Mouse (Mus musculus) hematopoietic stem cell, adult 5-6 weeks (primary cell): ENCODE measurements at regions not wholly inside any gene's neighbourhood (a gene's known extent, or its start where the extent isn't known, plus 50 kb on each side); places are given as distances from the start of the nearest gene placed in this dataset.

ENCODE experiments used
- ATAC-seq, 2 experiments: fragments of 125-278 bp in 1 of 2; replicated peaks in 1 of 2; 2 replicates each; pipeline ENCODE4 v1.8.0; 2016 to 2017; ENCODE audit warnings: inconsistent platforms in 2 of 2, mild to moderate bottlenecking in 2 of 2, moderate number of reproducible peaks in 2 of 2, low read depth in 1 of 2, moderate TSS enrichment in 1 of 2; ENCODE audit not compliant: low FRiP score in 2 of 2, poor library complexity in 2 of 2, severe bottlenecking in 2 of 2, insufficient read depth in 1 of 2, low TSS enrichment in 1 of 2

DNA sequence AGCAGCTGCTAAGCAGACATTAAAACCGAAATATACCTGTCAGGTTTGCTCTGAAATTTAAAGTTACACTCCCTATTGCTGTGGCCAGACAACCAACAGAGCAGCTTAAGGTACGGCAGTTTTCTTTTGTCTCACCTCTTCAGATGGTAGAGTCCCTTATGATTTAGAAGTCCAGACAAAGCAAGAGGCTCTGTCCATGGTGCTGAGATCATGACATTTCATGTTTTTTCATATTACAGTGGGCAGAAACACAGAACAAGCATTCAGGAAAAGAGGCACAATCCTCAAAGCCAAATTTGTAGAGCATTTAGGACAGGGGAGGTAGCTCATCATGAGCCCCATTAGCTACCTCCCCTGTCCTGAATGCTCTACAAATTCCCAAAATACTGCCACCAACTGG, 620.0 kb downstream of the Dnah5 start:
- no peak for ATAC-seq

GRCm38 (mm10) chr15:28834831-28835230, 631.3 kb downstream of the Dnah5 start:
- ATAC-seq: no peak

DNA sequence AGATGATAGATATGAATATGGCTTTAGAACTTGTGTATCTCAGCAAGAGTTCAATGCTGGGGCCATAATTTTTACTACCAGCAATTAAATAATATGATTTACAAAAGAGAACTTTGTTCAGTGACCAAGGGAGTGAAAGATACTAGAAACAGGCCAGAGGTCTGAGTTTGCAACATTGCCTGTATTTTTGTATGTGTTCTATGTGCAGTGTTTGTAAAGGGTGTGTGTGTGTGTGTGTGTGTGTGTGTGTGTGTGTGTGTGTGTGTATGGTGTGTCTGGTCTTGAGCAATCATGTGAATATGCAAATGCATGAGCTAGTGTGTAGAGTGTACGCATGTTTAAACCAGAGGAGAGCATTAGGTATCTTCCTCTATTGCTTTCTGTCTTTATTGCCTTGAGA, 636.8 kb downstream of the Dnah5 start:
- ATAC-seq: no peak

DNA sequence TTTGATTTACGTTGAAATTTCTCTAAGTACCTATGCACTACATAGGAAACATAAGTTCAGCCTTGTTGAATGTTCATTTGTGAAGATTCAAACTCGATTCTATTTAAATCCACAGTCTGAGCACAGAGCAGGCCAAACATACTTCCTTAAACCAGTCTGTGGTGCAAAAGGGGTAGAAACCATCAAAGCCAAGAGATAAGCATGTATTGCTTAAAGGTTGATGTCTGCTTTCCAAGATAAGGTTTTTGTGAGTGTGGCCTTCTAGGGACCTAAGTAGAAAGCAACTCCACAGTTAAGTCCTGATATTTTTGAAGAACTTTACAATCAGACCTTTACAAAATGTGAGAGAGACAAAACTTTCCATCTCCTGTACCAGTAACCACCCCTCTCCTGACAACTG, 652.9 kb downstream of the Dnah5 start:
- peak; percentile 87 to 96 for ATAC-seq

- peak; percentile 24 to 29; a peak in 1 of 4 replicates for ATAC-seq
Observed at GRCm38 (mm10) chr15:28858176-28858575, 654.6 kb downstream of the Dnah5 start.

- ATAC-seq: no peak
Observed at GRCm38 (mm10) chr15:28864101-28864500, 660.5 kb downstream of the Dnah5 start.

DNA sequence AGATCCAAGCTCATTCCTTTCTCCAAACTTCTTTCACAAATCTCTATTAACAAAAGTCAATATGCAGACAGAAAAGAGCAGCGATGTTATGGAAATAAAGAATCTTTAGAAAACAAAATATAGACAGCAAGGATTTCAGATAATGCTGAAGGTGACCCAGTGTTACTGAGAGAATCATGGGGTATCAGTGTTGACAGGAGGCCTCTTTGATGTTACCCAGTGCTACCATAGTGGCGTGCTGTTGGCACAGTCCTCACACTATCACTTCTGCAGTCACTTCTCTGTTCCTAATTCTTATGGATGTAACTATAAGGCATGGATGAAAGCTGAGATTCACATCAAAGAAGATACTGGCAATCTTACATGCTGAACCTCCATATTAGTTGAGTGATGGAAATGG, 661.4 kb downstream of the Dnah5 start:
- no peak for ATAC-seq

DNA sequence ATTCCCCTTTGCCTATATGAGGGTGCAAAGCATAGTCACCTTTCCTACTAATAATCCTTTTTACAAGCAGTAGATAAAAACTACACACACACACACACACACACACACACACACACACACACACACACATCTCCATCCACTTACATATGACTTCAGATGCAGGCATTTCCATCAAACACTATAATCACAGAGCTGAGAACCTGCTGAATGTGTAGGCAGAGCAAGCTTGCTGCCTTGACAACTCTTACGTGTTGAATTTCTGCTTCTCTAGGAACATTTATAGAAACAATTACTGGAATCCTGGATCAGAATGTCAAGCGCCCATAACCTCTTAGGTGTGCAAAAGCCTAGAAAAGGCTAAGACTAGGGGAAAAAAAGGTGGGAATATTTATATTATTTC, 669.4 kb downstream of the Dnah5 start:
- ATAC-seq: no peak

GRCm38 (mm10) chr15:28896248-28896808, 692.8 kb downstream of the Dnah5 start:
- ATAC-seq: no peak

- ATAC-seq: no peak
Observed at GRCm38 (mm10) chr15:28922437-28922836, 718.9 kb downstream of the Dnah5 start.

- ATAC-seq: no peak
Observed at GRCm38 (mm10) chr15:28948245-28948644, 744.7 kb downstream of the Dnah5 start.
